Mouse (Mus musculus): ENCODE measurements around the gene Ahcyl1. TPM values are rescaled to one million over a fixed set of nuclear protein-coding genes. Genes with fewer than 3 reads are reported as not detected.

Gene Ahcyl1
- polyA plus RNA-seq, 2 experiments, result 97.1 to 142 TPM

- no peak overlapping the region for H3K4me3 ChIP-seq (replicated peaks; ENCODE audit: low read length)
- no peaks in the 10 kb centered on the region for H3K4me1 ChIP-seq (ENCODE audit: control insufficient read depth, insufficient read depth, low read length)
- H3K9me3 ChIP-seq (ENCODE audit: control insufficient read depth, low read length), result no peaks in the 10 kb centered on the region
- H3K27me3 ChIP-seq (ENCODE audit: control insufficient read depth, insufficient read depth, low read length), result no peaks in the 10 kb centered on the region
- no peak overlapping the region for H3K27ac ChIP-seq (replicated peaks; ENCODE audit: low read depth, low read length)
- no peaks in the 10 kb centered on the region for H3K36me3 ChIP-seq (ENCODE audit: control insufficient read depth, insufficient read depth, low read length)
- DNase-seq (ENCODE audit: low spot score) (no peak), ATAC-seq (ENCODE audit: low FRiP score, low read depth) (no peak)
- H3K9ac ChIP-seq (ENCODE audit: low read depth, low read length, severe bottlenecking), result no peak overlapping the region
- 74% methylated on average over 1 of the region's 1 CpGs for WGBS
- no peak for TF ChIP-seq POLR2A (IDR thresholded peaks at IDR 0.05; ENCODE audit: borderline replicate concordance, extremely low read depth, insufficient read depth, insufficient read length)
- H3K4me2 ChIP-seq (replicated peaks; ENCODE audit: low read depth, low read length, severe bottlenecking), result no peak overlapping the region
These were observed 8.0 kb upstream of the Ahcyl1 start for GRCm38 (mm10) chr3:107704371-107704705.

GRCm38 (mm10) chr3:107703675-107704370 lies 7.5 kb upstream of the Ahcyl1 start:
- Histone ChIP-seq H3K27ac (replicated peaks; ENCODE audit: low read depth, low read length) (no peak overlapping the region), H3K27me3 (ENCODE audit: control insufficient read depth, insufficient read depth, low read length) (no peaks in the 10 kb centered on the region), H3K9ac (ENCODE audit: low read depth, low read length, severe bottlenecking) (no peak overlapping the region), H3K36me3 (ENCODE audit: control insufficient read depth, insufficient read depth, low read length) (no peaks in the 10 kb centered on the region), H3K4me2 (replicated peaks; ENCODE audit: low read depth, low read length, severe bottlenecking) (no peak overlapping the region), H3K4me1 (ENCODE audit: control insufficient read depth, insufficient read depth, low read length) (no peaks in the 10 kb centered on the region), H3K9me3 (ENCODE audit: control insufficient read depth, low read length) (no peaks in the 10 kb centered on the region), H3K4me3 (replicated peaks; ENCODE audit: low read length) (no peak overlapping the region)
- DNase-seq (ENCODE audit: low spot score) (no peak), ATAC-seq (ENCODE audit: low FRiP score, low read depth) (no peak)
- TF ChIP-seq POLR2A (IDR thresholded peaks at IDR 0.05; ENCODE audit: borderline replicate concordance, extremely low read depth, insufficient read depth, insufficient read length), result no peak
- WGBS, result 82% methylated on average over 6 of the region's 7 CpGs

- no peak for ATAC-seq (ENCODE audit: low FRiP score, low read depth)
- DNase-seq (ENCODE audit: low spot score), result no peak
- Histone ChIP-seq H3K36me3 (ENCODE audit: control insufficient read depth, insufficient read depth, low read length) (no peaks in the 10 kb centered on the region), H3K4me2 (replicated peaks; ENCODE audit: low read depth, low read length, severe bottlenecking) (no peak overlapping the region), H3K27ac (replicated peaks; ENCODE audit: low read depth, low read length) (no peak overlapping the region), H3K9ac (ENCODE audit: low read depth, low read length, severe bottlenecking) (no peak overlapping the region), H3K4me1 (ENCODE audit: control insufficient read depth, insufficient read depth, low read length) (no peaks in the 10 kb centered on the region), H3K9me3 (ENCODE audit: control insufficient read depth, low read length) (no peaks in the 10 kb centered on the region), H3K4me3 (replicated peaks; ENCODE audit: low read length) (no peak overlapping the region), H3K27me3 (ENCODE audit: control insufficient read depth, insufficient read depth, low read length) (no peaks in the 10 kb centered on the region)
- 70% methylated on average over 1 of the region's 1 CpGs for WGBS
- no peak for TF ChIP-seq POLR2A (IDR thresholded peaks at IDR 0.05; ENCODE audit: borderline replicate concordance, extremely low read depth, insufficient read depth, insufficient read length)
These were observed 5.5 kb upstream of the Ahcyl1 start for GRCm38 (mm10) chr3:107701767-107702394.

GRCm38 (mm10) chr3:107700625-107701024 lies 4.3 kb upstream of the Ahcyl1 start:
- no peak overlapping the region for H3K27ac ChIP-seq (replicated peaks; ENCODE audit: low read depth, low read length)
- DNase-seq (ENCODE audit: low spot score) (no peak), ATAC-seq (ENCODE audit: low FRiP score, low read depth) (no peak)
- no peak overlapping the region for H3K4me3 ChIP-seq (replicated peaks; ENCODE audit: low read length)
- H3K4me1 ChIP-seq (ENCODE audit: control insufficient read depth, insufficient read depth, low read length), result no peaks in the 10 kb centered on the region
- no peaks in the 10 kb centered on the region for H3K9me3 ChIP-seq (ENCODE audit: control insufficient read depth, low read length)
- no peak overlapping the region for H3K4me2 ChIP-seq (replicated peaks; ENCODE audit: low read depth, low read length, severe bottlenecking)
- H3K9ac ChIP-seq (ENCODE audit: low read depth, low read length, severe bottlenecking), result no peak overlapping the region
- WGBS, result 77% methylated on average over 2 of the region's 2 CpGs
- H3K36me3 ChIP-seq (ENCODE audit: control insufficient read depth, insufficient read depth, low read length), result no peaks in the 10 kb centered on the region
- no peaks in the 10 kb centered on the region for H3K27me3 ChIP-seq (ENCODE audit: control insufficient read depth, insufficient read depth, low read length)
- TF ChIP-seq POLR2A (IDR thresholded peaks at IDR 0.05; ENCODE audit: borderline replicate concordance, extremely low read depth, insufficient read depth, insufficient read length), result no peak

GRCm38 (mm10) chr3:107696910-107697309 lies 550 bp upstream of the Ahcyl1 start:
- Histone ChIP-seq H3K4me1 (ENCODE audit: control insufficient read depth, insufficient read depth, low read length) (peaks cover 17% of the 10 kb centered on the region), H3K36me3 (ENCODE audit: control insufficient read depth, insufficient read depth, low read length) (no peaks in the 10 kb centered on the region), H3K27ac (replicated peaks; ENCODE audit: low read depth, low read length) (no peak overlapping the region), H3K9me3 (ENCODE audit: control insufficient read depth, low read length) (no peaks in the 10 kb centered on the region), H3K4me2 (replicated peaks; ENCODE audit: low read depth, low read length, severe bottlenecking) (peak overlapping the region; percentile 43), H3K9ac (ENCODE audit: low read depth, low read length, severe bottlenecking) (peak overlapping the region; percentile 34; the same call in 1 of the 2 replicates), H3K27me3 (ENCODE audit: control insufficient read depth, insufficient read depth, low read length) (no peaks in the 10 kb centered on the region), H3K4me3 (replicated peaks; ENCODE audit: low read length) (0 out of 2 replicates have a peak overlapping the region, but pooled peaks have one; percentile 83)
- WGBS, result 35% methylated on average over 3 of the region's 3 CpGs
- no peak for TF ChIP-seq POLR2A (IDR thresholded peaks at IDR 0.05; ENCODE audit: borderline replicate concordance, extremely low read depth, insufficient read depth, insufficient read length)
- no peak for DNase-seq (ENCODE audit: low spot score)
- no peak; the same call in 1 of the 2 replicates for ATAC-seq (ENCODE audit: low FRiP score, low read depth)

All from limb, embryonic 14.5 days (tissue).